Mouse (Mus musculus) kidney, postnatal 4 days (tissue): ENCODE data around the gene Defa37.
"Not testable (repeated sequence)": the region's sequence is repeated elsewhere in the genome, so short reads cannot be mapped to it uniquely, and the experiment has no call there.

ENCODE experiments used
- DNase-seq, 2 experiments: peaks; one replicate each; pipeline ENCODE4 v3.0.0; 2021; ENCODE audit warnings: mixed read lengths in 2 of 2

Defa37 gene

GRCm38 (mm10) chr8:21565086-21565485 is at the start of gene Defa37:
TSS of gene Defa37 (plus strand) at chr8:21565386.
- not testable (repeated sequence) for DNase-seq

- DNase-seq = not testable (repeated sequence)
Observed at GRCm38 (mm10) chr8:21528732-21529131, 36.5 kb upstream of the Defa37 start, which contains the start of gene Defa32. TSS of gene Defa32 (plus strand) at chr8:21529032.

- not testable (repeated sequence) for DNase-seq
Observed at GRCm38 (mm10) chr8:21582706-21583105, 17.5 kb downstream of the Defa37 start, which contains the start of gene Defa28. TSS of gene Defa28 (plus strand) at chr8:21583006.

GRCm38 (mm10) chr8:21594408-21594807 is 29.2 kb downstream of the Defa37 start, which contains the start of gene Gm7861:
TSS of gene Gm7861 (minus strand) at chr8:21594508.
- DNase-seq = not testable (repeated sequence)
